Mouse (Mus musculus) hindbrain, embryonic 16.5 days (tissue): ENCODE data around the gene Celf2. TPM values are rescaled to one million over a fixed set of nuclear protein-coding genes. Genes with fewer than 3 reads are reported as not detected.
A peak's percentile ranks its signal among the peaks of the same experiment; 100 is the strongest.

Experiments
- ATAC-seq: fragments of 200-750 bp; cut with Nextera tagmentation; 2 replicates; pipeline ENCODE4 v1.8.0; 2017; ENCODE audit warnings: moderate TSS enrichment, moderate library complexity
- H3K27ac ChIP-seq: fragments of 300-500 bp; sonication (generic); 2 replicates; pipeline ENCODE4 v1.5.1; 2014; ENCODE audit warnings: low read depth, mild to moderate bottlenecking, control low read depth, low read length, moderate library complexity
- H3K27me3 ChIP-seq: fragments of 300-500 bp; sonication (generic); replicated peaks from 2 replicates; pipeline ENCODE4 v1.6.1; 2014; ENCODE audit warnings: low read length; ENCODE audit not compliant: control insufficient read depth, insufficient read depth
- H3K36me3 ChIP-seq: fragments of 300-500 bp; sonication (generic); 2 replicates; pipeline ENCODE4 v1.6.1; 2014; ENCODE audit warnings: mild to moderate bottlenecking, low read length, moderate library complexity, mixed read lengths; ENCODE audit not compliant: control insufficient read depth, insufficient read depth
- H3K4me1 ChIP-seq: fragments of 300-500 bp; sonication (generic); 2 replicates; pipeline ENCODE4 v1.6.1; 2014; ENCODE audit warnings: low read depth, low read length; ENCODE audit not compliant: control insufficient read depth, insufficient read depth
- H3K4me2 ChIP-seq: fragments of 300-500 bp; sonication (generic); 2 replicates; pipeline ENCODE4 v1.6.1; 2014; ENCODE audit warnings: mild to moderate bottlenecking, low read length, control low read depth, moderate library complexity
- H3K4me3 ChIP-seq: fragments of 300-500 bp; sonication (generic); 2 replicates; pipeline ENCODE4 v1.5.1; 2014; ENCODE audit warnings: mild to moderate bottlenecking, low read length, control low read depth, moderate library complexity
- H3K9ac ChIP-seq: fragments of 300-500 bp; sonication (generic); 2 replicates; pipeline ENCODE4 v1.6.1; 2014; ENCODE audit warnings: low read depth, mild to moderate bottlenecking, control low read depth, low read length, moderate library complexity
- H3K9me3 ChIP-seq: fragments of 300-500 bp; sonication (generic); 2 replicates; pipeline ENCODE4 v1.6.1; 2014; ENCODE audit warnings: mild to moderate bottlenecking, low read length, moderate library complexity; ENCODE audit not compliant: control insufficient read depth
- WGBS: fragments of 180-500 bp; shearing (Covaris S2); extraction: QIAGEN DNeasy Blood & Tissue Kit; methylation state at CpG from one replicate; pipeline ENCODE4 v1.1.7; 2014; 5-methylcytosine and 5-hydroxymethylcytosine counted together
- polyA plus RNA-seq: library from polyadenylated mRNA; unstranded; fragments of >200 nt; fragmentation: Nextera tagmentation; extraction: Ambion mirVana; gene quantifications from 2 replicates; pipeline ENCODE4 v1.2.1, GENCODE M21; 2015

Gene Celf2
- polyA plus RNA-seq, 1 experiment from 2014 or later, result 130 TPM

- Histone ChIP-seq H3K36me3 (no peaks in the 10 kb centered on the region), H3K4me2 (no peak overlapping the region), H3K9ac (no peak overlapping the region), H3K27ac (no peak overlapping the region), H3K9me3 (no peaks in the 10 kb centered on the region), H3K4me1 (no peaks in the 10 kb centered on the region), H3K4me3 (no peak overlapping the region), H3K27me3 (no peaks in the 10 kb centered on the region)
- WGBS, result 74% methylated on average over 4 of the region's 4 CpGs
- ATAC-seq, result no peak
These were observed 769.2 kb downstream of the Celf2 start for GRCm38 (mm10) chr2:6739998-6740668.

- Histone ChIP-seq H3K4me2 (no peak overlapping the region), H3K4me3 (no peak overlapping the region), H3K36me3 (no peaks in the 10 kb centered on the region), H3K27me3 (no peaks in the 10 kb centered on the region), H3K9ac (no peak overlapping the region), H3K27ac (no peak overlapping the region), H3K9me3 (no peaks in the 10 kb centered on the region), H3K4me1 (peaks cover 13% of the 10 kb centered on the region)
- WGBS, result 37% methylated on average over 2 of the region's 2 CpGs
- no peak for ATAC-seq
These were observed 777.3 kb downstream of the Celf2 start for GRCm38 (mm10) chr2:6732026-6732425.

- no peak for ATAC-seq
- Histone ChIP-seq H3K27ac (no peak overlapping the region), H3K4me1 (peaks cover 15% of the 10 kb centered on the region), H3K9me3 (no peaks in the 10 kb centered on the region), H3K27me3 (no peaks in the 10 kb centered on the region), H3K4me3 (no peak overlapping the region), H3K36me3 (no peaks in the 10 kb centered on the region), H3K9ac (no peak overlapping the region), H3K4me2 (no peak overlapping the region)
- 52% methylated on average over 3 of the region's 3 CpGs for WGBS
These were observed 778.5 kb downstream of the Celf2 start for GRCm38 (mm10) chr2:6730860-6731259.

DNA sequence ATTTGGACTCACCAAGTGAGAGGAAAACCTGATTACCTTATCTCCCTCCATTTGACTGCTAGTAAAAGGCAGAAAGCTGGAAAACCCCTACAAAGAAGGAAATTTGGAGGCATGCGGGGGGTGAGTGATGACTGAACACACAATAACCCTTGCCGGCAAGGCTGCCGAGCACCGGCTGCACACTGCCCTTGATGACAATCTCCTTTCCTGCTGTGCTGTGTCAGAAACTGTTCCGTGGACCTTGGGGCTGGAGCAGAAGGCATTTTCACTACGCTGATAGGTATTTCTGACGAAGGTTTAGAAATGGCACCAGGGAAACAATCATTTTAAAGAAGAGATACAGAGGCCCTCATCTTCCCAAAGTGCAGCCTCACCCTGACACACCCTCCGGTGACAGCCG, 779.4 kb downstream of the Celf2 start:
- H3K27ac ChIP-seq, result no peak overlapping the region
- H3K27me3 ChIP-seq, result no peaks in the 10 kb centered on the region
- WGBS, result 43% methylated on average over 9 of the region's 9 CpGs
- no peak overlapping the region for H3K4me2 ChIP-seq
- no peak overlapping the region for H3K4me3 ChIP-seq
- H3K36me3 ChIP-seq, result no peaks in the 10 kb centered on the region
- no peaks in the 10 kb centered on the region for H3K9me3 ChIP-seq
- no peak for ATAC-seq
- no peak overlapping the region for H3K9ac ChIP-seq
- H3K4me1 ChIP-seq, result peaks cover 15% of the 10 kb centered on the region

DNA sequence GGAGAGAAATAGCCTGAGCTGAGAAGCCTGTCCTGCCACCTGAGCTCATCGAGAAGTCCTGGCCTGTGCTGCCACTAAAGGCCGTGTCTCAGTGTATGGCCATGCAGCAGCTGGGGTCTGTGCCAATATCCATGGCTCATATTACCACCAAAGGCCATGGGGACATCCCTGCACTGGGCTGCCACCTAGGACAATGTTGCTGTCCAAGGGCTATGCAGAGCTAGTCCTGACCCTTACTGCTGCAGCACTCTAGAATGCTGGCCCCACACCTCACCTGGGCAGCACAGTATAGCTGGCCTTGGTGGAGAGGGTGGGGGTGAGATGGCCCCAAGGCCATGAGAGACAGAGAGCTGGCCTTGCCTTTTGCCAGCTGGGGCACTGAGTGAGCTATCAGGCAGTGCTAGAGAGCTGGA, 780.5 kb downstream of the Celf2 start:
- Histone ChIP-seq H3K27ac (no peak overlapping the region), H3K9me3 (no peaks in the 10 kb centered on the region), H3K9ac (no peak overlapping the region), H3K4me1 (peaks cover 15% of the 10 kb centered on the region), H3K36me3 (no peaks in the 10 kb centered on the region), H3K4me2 (no peak overlapping the region), H3K4me3 (no peak overlapping the region), H3K27me3 (no peaks in the 10 kb centered on the region)
- peak; percentile 43; the same call in 1 of the 2 replicates for ATAC-seq
- WGBS, result 52% methylated on average over 2 of the region's 2 CpGs

GRCm38 (mm10) chr2:6727366-6727765, 782.0 kb downstream of the Celf2 start:
- ATAC-seq, result no peak

GRCm38 (mm10) chr2:6726071-6726470, 783.3 kb downstream of the Celf2 start:
- Histone ChIP-seq H3K4me3 (no peak overlapping the region), H3K27ac (no peak overlapping the region), H3K27me3 (no peaks in the 10 kb centered on the region), H3K4me1 (peaks cover 34% of the 10 kb centered on the region), H3K9me3 (no peaks in the 10 kb centered on the region), H3K4me2 (no peak overlapping the region), H3K36me3 (no peaks in the 10 kb centered on the region), H3K9ac (no peak overlapping the region)
- ATAC-seq, result peak; percentile 19; the same call in 1 of the 2 replicates
- 58% methylated on average over 8 of the region's 8 CpGs for WGBS

More at GRCm38 (mm10) chr2:6727366-6727765, 782.0 kb downstream of the Celf2 start:
- Histone ChIP-seq H3K36me3 (no peaks in the 10 kb centered on the region), H3K4me1 (peaks cover 22% of the 10 kb centered on the region), H3K4me2 (no peak overlapping the region), H3K27ac (no peak overlapping the region), H3K9me3 (no peaks in the 10 kb centered on the region), H3K27me3 (no peaks in the 10 kb centered on the region), H3K4me3 (no peak overlapping the region), H3K9ac (no peak overlapping the region)
- WGBS, result 71% methylated on average over 5 of the region's 5 CpGs

- Histone ChIP-seq H3K4me1 (peaks cover 32% of the 10 kb centered on the region), H3K4me2 (no peak overlapping the region), H3K27me3 (no peaks in the 10 kb centered on the region), H3K9me3 (no peaks in the 10 kb centered on the region), H3K27ac (no peak overlapping the region), H3K9ac (no peak overlapping the region), H3K36me3 (no peaks in the 10 kb centered on the region), H3K4me3 (no peak overlapping the region)
- WGBS, result 70% methylated on average over 2 of the region's 2 CpGs
- no peak for ATAC-seq
These were observed 785.8 kb downstream of the Celf2 start for GRCm38 (mm10) chr2:6723602-6724001.

- no peaks in the 10 kb centered on the region for H3K9me3 ChIP-seq
- H3K27ac ChIP-seq, result peak overlapping the region; percentile 80
- peak overlapping the region; percentile 78 for H3K4me2 ChIP-seq
- ATAC-seq, result peak; percentile 80
- no peaks in the 10 kb centered on the region for H3K36me3 ChIP-seq
- 6% methylated on average over 17 of the region's 17 CpGs for WGBS
- peak overlapping the region; percentile 68 for H3K9ac ChIP-seq
- H3K27me3 ChIP-seq, result no peaks in the 10 kb centered on the region
- H3K4me3 ChIP-seq, result peak overlapping the region; percentile 43
- H3K4me1 ChIP-seq, result peaks cover 26% of the 10 kb centered on the region
These were observed 787.6 kb downstream of the Celf2 start for GRCm38 (mm10) chr2:6721460-6722401.
